Mouse (Mus musculus) embryonic facial prominence, embryonic 10.5 days (tissue): Measurements from ENCODE around the gene Phf2. TPM values are rescaled to one million over a fixed set of nuclear protein-coding genes. Genes with fewer than 3 reads are reported as not detected.

ENCODE experiments used
- DNase-seq: peaks from one replicate; pipeline ENCODE4 v3.0.0-alpha.2; 2017; ENCODE audit warnings: low spot score
- H3K27ac ChIP-seq: fragments of 300-500 bp; sonication (generic); replicated peaks from 2 replicates; pipeline ENCODE4 v1.5.1; 2016; ENCODE audit warnings: mild to moderate bottlenecking
- H3K27me3 ChIP-seq: fragments of 300-500 bp; sonication (generic); replicated peaks from 2 replicates; pipeline ENCODE4 v1.6.1; 2016; ENCODE audit warnings: low read depth, mild to moderate bottlenecking; ENCODE audit not compliant: poor library complexity, severe bottlenecking
- H3K36me3 ChIP-seq: fragments of 300-500 bp; sonication (generic); replicated peaks from 2 replicates; pipeline ENCODE4 v1.6.1; 2016; ENCODE audit warnings: mild to moderate bottlenecking, moderate library complexity
- H3K4me1 ChIP-seq: fragments of 300-500 bp; sonication (generic); 2 replicates; pipeline ENCODE4 v1.6.1; 2016
- H3K4me3 ChIP-seq: fragments of 300-500 bp; sonication (generic); 2 replicates; pipeline ENCODE4 v1.5.1; 2016; ENCODE audit warnings: mild to moderate bottlenecking, moderate library complexity
- H3K9me3 ChIP-seq: fragments of 300-500 bp; sonication (generic); 2 replicates; pipeline ENCODE4 v1.6.1; 2016; ENCODE audit warnings: mild to moderate bottlenecking
- WGBS: fragments of 180-500 bp; shearing (Covaris S2); methylation state at CpG from one replicate; pipeline ENCODE4 v1.1.7; 2016; 5-methylcytosine and 5-hydroxymethylcytosine counted together
- polyA plus RNA-seq: library from polyadenylated mRNA; unstranded; fragments of >200 nt; fragmentation: Nextera tagmentation; extraction: Ambion mirVana; gene quantifications from 2 replicates; pipeline ENCODE4 v1.2.1, GENCODE M21; 2016

The Phf2 gene
- polyA plus RNA-seq, 1 experiment from 2014 or later = 8.1 TPM

DNA sequence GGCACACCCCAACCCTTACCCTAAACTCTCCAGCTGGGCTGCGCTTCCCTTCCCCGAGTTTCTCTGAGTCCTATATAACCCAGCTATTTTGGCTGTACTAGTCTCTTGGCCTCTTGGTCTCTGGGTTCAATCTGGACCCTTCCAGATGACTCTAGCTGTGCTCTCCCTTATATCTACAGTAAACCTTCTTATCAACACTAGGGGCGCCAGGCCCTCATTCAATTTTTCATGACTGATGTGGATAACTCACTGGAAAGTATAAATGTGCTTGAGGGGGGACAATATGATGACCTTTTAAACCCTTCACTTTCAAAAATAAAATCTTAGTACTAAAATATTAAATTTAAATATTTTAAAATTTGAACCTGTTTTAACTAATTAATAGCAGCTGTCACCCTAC is 18.1 kb downstream of the Phf2 start:
- no peak overlapping the region for H3K4me3 ChIP-seq
- no peak overlapping the region for H3K27ac ChIP-seq
- H3K4me1 ChIP-seq = peaks cover 82% of the 10 kb centered on the region
- WGBS = 76% methylated on average over 3 of the region's 3 CpGs
- no peak for DNase-seq
- no peaks in the 10 kb centered on the region for H3K9me3 ChIP-seq
- 0 out of 2 replicates have a peak, but pooled peaks cover 9% of the 10 kb centered on the region for H3K36me3 ChIP-seq
- no peaks in the 10 kb centered on the region for H3K27me3 ChIP-seq

DNA sequence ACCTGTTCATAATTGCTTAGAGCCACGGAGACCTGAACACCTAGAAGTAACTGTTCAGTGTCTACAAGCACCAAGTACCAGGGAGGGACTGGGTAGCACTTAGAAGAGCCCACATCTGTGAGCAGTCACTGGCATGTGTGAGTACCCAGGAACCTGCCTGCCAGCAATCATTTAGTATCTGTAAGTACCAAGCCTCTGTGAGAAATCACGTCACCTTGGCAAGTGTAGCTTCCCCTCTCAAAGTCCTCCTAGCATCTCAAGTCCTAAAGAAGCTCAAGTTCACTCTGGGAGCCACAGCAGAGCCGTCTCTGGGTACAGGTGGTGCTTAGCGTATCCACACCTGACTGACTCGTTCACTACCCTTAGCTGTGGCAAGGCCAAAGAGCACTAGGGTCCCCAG is 19.2 kb downstream of the Phf2 start:
- H3K9me3 ChIP-seq = no peaks in the 10 kb centered on the region
- 91% methylated on average over 5 of the region's 5 CpGs for WGBS
- DNase-seq = no peak
- no peaks in the 10 kb centered on the region for H3K27me3 ChIP-seq
- no peak overlapping the region; the same call in 1 of the 2 replicates for H3K27ac ChIP-seq
- H3K36me3 ChIP-seq = 0 out of 2 replicates have a peak, but pooled peaks cover 9% of the 10 kb centered on the region
- peaks cover 70% of the 10 kb centered on the region for H3K4me1 ChIP-seq
- no peak overlapping the region for H3K4me3 ChIP-seq

DNA sequence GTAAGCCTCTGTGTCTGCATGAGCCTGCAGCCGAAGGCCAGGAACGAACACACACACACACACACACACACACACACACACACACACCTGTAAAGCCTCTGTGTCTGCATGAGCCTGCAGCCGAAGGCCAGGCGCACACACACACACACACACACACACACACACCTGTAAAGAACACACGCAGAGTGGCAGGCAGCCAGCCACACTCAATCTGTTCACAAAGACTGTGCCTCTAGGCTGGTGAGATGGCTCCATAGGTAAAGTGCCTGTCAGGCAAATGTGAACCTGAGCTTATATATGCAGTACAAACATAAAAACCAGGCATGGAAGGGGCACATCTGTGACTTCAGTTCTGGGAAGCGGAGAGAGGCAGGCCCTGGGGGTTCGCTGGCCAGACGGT is 20.1 kb downstream of the Phf2 start:
- no peak for DNase-seq
- Histone ChIP-seq H3K9me3 (no peaks in the 10 kb centered on the region), H3K4me1 (peaks cover 62% of the 10 kb centered on the region), H3K27ac (no peak overlapping the region), H3K36me3 (0 out of 2 replicates have a peak, but pooled peaks cover 9% of the 10 kb centered on the region), H3K27me3 (no peaks in the 10 kb centered on the region), H3K4me3 (no peak overlapping the region)
- WGBS = 81% methylated on average over 8 of the region's 8 CpGs

DNA sequence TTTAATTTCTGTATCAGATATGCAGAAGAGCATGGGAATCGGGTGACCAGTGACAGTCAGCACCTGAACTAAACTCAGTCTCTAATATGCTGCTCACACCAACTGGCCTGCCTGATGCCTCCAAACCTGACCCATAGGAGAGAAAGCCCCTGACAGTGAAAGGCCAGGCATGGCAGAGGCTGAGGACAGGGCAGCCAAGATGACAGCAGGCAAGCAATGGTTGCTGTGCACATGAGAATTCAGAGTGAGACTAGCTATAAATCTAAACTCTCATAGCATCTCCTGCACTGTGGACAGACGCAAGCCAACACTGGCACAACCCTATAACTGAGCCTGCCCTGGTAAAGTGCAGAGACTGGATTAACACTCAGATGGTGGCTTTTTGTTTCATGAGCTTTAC is 20.6 kb downstream of the Phf2 start:
- WGBS = 83% methylated on average over 2 of the region's 2 CpGs
- Histone ChIP-seq H3K9me3 (no peaks in the 10 kb centered on the region), H3K27me3 (no peaks in the 10 kb centered on the region), H3K27ac (no peak overlapping the region), H3K4me1 (peaks cover 58% of the 10 kb centered on the region), H3K4me3 (no peak overlapping the region), H3K36me3 (0 out of 2 replicates have a peak, but pooled peaks cover 9% of the 10 kb centered on the region)
- DNase-seq = no peak

DNA sequence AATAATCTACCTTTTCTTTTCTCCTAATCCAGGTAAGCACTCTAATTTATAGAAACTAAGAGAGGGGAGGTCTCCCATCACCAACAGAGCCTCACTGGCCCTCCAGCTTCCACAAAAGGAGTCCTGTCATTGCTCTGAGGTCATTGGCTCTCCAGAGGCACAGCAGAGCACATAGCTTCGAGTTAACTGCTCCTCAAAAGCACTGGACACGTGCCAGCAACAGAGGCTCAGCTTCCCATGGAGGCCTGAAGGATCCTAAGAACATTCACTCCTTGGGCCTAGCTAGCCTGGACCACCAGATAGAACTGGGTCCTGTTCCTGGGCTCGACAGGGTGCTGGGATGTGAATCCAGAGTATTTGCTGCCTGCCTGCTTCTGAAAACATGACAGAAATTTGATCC is 21.8 kb downstream of the Phf2 start:
- Histone ChIP-seq H3K36me3 (0 out of 2 replicates have a peak, but pooled peaks cover 9% of the 10 kb centered on the region), H3K9me3 (no peaks in the 10 kb centered on the region), H3K27ac (no peak overlapping the region), H3K27me3 (no peaks in the 10 kb centered on the region), H3K4me3 (no peak overlapping the region), H3K4me1 (peaks cover 46% of the 10 kb centered on the region)
- no peak for DNase-seq
- 56% methylated on average over 3 of the region's 3 CpGs for WGBS

DNA sequence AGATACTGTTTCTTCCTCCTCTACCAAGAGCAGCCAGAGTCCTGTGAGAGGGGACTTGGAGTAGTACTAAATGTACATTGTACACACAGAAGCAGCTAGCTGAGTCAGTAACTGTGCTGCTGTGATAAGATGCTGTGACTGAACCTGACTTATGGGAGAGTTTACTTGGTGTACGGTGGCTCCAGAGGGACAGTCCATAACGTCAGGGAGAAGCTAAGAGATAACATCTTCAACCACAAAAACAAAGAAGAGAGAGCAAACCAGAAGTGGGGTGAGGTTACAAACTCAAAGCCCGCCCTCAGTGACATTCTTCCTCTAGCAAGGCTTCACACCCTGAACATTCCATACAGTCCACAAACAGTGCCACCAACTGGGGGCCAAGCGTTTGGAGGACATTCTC is 25.6 kb downstream of the Phf2 start:
- Histone ChIP-seq H3K4me3 (no peak overlapping the region), H3K36me3 (peaks cover 16% of the 10 kb centered on the region; the same call in 1 of the 2 replicates), H3K4me1 (peaks cover 11% of the 10 kb centered on the region), H3K27me3 (no peaks in the 10 kb centered on the region), H3K9me3 (no peaks in the 10 kb centered on the region), H3K27ac (no peak overlapping the region)
- no peak for DNase-seq
- 79% methylated on average over 4 of the region's 4 CpGs for WGBS

DNA sequence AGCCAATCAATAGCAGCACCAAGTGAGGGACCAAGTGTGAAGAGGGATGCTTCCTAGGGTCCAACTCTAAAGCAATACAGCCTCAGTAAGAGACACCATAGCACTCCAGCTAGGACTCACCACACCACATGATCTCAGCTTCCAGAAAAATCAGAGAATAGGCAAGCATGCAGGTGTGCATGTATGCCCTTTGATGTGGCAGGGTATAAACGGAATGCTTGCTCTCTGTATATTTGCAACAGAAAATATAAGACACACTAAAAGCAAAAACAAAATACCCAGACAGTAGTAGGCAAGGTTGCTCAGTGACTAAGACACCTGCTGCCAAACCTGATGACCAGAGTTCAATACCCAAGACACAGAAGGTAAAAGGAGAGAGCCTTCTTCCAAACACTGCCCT is 27.4 kb downstream of the Phf2 start:
- DNase-seq = no peak
- Histone ChIP-seq H3K4me3 (no peak overlapping the region), H3K27me3 (no peaks in the 10 kb centered on the region), H3K4me1 (0 out of 2 replicates have a peak, but pooled peaks cover 2% of the 10 kb centered on the region), H3K36me3 (peaks cover 12% of the 10 kb centered on the region; the same call in 1 of the 2 replicates), H3K27ac (no peak overlapping the region), H3K9me3 (no peaks in the 10 kb centered on the region)
- 90% methylated on average over 1 of the region's 1 CpGs for WGBS

DNA sequence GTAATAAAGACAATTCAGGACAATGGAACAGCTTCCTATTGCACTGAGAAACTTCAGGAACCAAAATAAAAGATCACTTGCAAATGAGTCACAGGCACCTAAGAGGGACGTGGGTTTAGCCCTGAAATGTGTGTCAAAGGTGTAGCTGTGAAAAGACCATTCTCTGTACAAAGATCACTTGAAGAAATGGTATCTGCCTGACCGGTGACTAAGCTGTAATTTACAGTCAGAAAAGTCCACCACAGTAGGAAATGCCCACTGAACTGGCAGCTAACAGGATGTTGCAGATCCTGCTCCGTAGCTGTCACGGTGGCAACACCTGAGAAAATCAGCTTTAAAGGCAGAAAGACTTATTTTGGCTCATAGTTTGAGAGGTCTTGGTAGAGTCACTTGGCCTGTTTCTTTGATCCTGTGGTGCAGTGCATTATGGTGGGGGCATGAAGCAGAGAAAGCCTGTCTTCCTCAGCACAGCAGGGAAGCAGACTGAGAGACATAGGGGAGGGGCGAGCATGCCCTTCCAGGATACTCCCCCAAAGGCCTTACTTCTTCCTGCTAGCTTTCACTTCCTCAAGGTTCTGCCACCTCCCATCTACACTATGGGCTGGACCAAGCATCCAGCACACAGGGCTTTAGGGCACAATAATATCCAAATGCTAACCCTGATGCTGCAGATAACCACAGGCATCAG is 28.9 kb downstream of the Phf2 start:
- Histone ChIP-seq H3K9me3 (no peaks in the 10 kb centered on the region), H3K4me3 (no peak overlapping the region)

DNA sequence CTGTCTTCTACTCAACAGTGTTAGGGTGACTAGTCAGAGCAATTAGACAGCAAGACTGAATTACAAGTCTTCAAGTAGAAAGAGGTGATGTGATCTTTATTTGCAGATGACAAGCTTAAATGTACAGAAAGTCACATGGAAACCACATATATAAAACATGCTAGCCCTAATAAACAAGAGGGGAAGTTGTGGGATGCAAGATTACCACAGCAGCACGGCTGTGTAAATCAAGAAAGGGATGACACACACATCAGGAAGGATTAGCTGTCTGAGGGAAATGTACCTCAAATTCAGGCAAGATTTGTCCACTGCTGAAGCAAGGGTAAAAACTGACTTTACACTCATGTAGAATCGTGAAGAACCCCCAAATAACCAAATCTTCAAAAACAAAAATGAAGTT is 32.6 kb downstream of the Phf2 start:
- no peaks in the 10 kb centered on the region for H3K9me3 ChIP-seq
- H3K36me3 ChIP-seq = peaks cover 25% of the 10 kb centered on the region
- no peaks in the 10 kb centered on the region for H3K27me3 ChIP-seq
- DNase-seq = no peak
- H3K4me1 ChIP-seq = peaks cover 9% of the 10 kb centered on the region; the same call in 1 of the 2 replicates
- H3K4me3 ChIP-seq = no peak overlapping the region
- H3K27ac ChIP-seq = no peak overlapping the region
- WGBS = 89% methylated on average over 2 of the region's 2 CpGs

More for the DNA sequence above, 28.9 kb downstream of the Phf2 start:
- Histone ChIP-seq H3K4me1 (no peaks in the 10 kb centered on the region), H3K27me3 (no peaks in the 10 kb centered on the region), H3K36me3 (peaks cover 10% of the 10 kb centered on the region; the same call in 1 of the 2 replicates), H3K27ac (no peak overlapping the region)
- 73% methylated on average over 5 of the region's 5 CpGs for WGBS
- no peak for DNase-seq

DNA sequence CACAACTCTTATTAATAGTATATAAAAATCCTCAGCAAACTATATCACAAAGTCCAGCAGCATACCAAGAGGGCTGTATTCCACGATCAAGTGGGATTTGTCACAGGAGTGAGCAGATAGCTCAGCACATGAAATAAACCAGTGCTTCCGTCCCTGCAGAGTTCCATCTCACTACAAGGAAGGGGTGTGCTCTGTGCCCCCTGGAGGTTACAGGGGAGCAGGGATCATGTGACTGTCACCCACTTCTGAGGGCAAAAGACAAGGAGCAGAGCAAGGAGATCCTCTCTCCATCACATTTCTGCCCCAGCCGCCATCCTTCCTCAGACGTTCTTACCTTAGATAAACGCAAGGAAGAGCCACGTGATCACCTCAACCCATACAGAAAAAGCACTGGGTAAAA is 33.4 kb downstream of the Phf2 start:
- Histone ChIP-seq H3K27me3 (no peaks in the 10 kb centered on the region), H3K4me1 (peaks cover 9% of the 10 kb centered on the region; the same call in 1 of the 2 replicates), H3K27ac (no peak overlapping the region), H3K9me3 (no peaks in the 10 kb centered on the region), H3K4me3 (no peak overlapping the region), H3K36me3 (peaks cover 33% of the 10 kb centered on the region)
- no peak for DNase-seq
- whole genome bisulfite sequencing = 82% methylated on average over 6 of the region's 6 CpGs

DNA sequence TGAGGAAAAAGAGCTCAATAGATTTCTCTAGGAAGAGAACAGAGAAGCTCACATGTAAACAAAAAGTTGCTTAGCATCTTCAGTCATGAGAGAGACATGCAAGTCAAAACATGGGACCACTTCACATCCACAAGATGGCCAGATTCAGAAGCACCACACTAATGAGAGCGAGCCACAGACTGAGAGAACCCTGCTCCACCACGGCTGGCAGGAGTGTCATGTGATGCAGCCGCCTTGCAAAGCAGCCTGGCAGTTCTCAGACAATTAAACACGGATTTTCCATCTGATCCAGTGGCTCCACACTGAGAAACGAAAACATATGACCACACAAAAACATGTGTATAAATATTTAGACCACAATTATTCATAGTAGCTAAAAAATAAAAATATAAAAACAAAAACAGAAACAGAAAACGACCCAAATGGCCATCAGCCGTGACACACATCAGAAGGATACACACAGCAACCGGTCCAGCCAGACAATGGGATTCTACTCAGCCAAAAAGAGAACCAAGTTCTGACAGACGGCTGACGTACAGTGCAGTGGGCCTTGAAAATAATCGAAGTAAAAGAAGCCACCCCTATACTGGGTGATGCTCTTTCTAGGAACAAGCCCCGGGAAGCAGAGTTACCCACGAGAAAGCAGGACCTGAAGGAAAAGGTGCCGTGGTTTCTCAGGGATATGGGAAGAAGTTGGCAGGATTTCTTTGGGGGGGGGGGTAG is 40.2 kb downstream of the Phf2 start:
- no peaks in the 10 kb centered on the region for H3K9me3 ChIP-seq
- H3K4me1 ChIP-seq = 0 out of 2 replicates have a peak, but pooled peaks cover under 1% of the 10 kb centered on the region
- H3K27ac ChIP-seq = no peak overlapping the region
- DNase-seq = no peak
- 86% methylated on average over 14 of the region's 14 CpGs for WGBS
- peaks cover 92% of the 10 kb centered on the region for H3K36me3 ChIP-seq
- H3K27me3 ChIP-seq = no peaks in the 10 kb centered on the region
- no peak overlapping the region for H3K4me3 ChIP-seq

DNA sequence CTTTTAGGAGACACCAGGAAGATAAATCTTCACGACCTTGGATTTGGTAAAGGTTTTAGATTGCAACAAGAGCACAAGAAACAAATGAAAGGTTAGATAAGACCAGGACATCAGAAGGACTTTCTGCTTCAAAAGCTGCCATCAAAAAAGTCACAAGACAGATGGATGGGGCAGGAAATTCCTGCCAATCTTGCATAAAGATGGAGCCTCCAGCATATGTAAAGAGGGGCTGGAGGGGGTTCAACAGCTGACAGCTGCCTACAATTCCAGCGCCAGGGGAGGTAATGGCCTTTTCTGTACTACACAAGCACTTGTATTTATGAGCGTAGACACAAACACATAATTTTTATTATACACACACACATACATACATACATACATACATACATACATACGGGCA is 41.1 kb downstream of the Phf2 start:
- H3K9me3 ChIP-seq = no peaks in the 10 kb centered on the region
- H3K4me3 ChIP-seq = no peak overlapping the region
- H3K4me1 ChIP-seq = no peaks in the 10 kb centered on the region
- H3K27me3 ChIP-seq = no peaks in the 10 kb centered on the region
- WGBS = 92% methylated on average over 4 of the region's 4 CpGs
- no peak overlapping the region for H3K27ac ChIP-seq
- DNase-seq = no peak
- H3K36me3 ChIP-seq = peaks cover 100% of the 10 kb centered on the region

DNA sequence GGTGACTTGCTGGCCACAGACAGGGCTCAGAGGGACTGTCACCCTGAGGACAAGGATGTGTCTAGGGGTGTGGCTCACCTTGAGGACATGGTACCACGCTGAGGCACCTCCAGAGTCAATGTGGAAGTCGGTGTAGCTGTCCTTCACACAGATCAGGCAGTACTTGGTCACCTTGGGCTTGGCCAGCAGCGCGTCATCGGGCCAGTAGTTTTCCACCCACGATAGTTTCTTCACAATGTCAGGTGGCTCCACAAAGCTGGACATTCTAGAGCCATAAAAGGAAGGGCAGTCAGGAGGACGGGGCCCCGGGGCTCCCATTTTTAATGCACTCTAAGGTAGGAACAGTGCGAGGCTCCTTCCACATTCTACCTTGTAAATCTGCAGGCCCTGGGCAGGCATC is 48.0 kb downstream of the Phf2 start:
- no peak overlapping the region for H3K27ac ChIP-seq
- no peaks in the 10 kb centered on the region for H3K4me1 ChIP-seq
- H3K9me3 ChIP-seq = no peaks in the 10 kb centered on the region
- 92% methylated on average over 9 of the region's 9 CpGs for WGBS
- no peak for DNase-seq
- H3K36me3 ChIP-seq = peaks cover 100% of the 10 kb centered on the region
- no peaks in the 10 kb centered on the region for H3K27me3 ChIP-seq
- H3K4me3 ChIP-seq = no peak overlapping the region
